Mouse (Mus musculus) skeletal muscle tissue, adult 2 months (tissue): ENCODE data around the gene Mfn2.

Source experiments
- DNase-seq: peaks from one replicate; pipeline ENCODE4 v3.0.0-alpha.2; 2012; ENCODE audit warnings: low read depth, low spot score

The Mfn2 gene

DNA sequence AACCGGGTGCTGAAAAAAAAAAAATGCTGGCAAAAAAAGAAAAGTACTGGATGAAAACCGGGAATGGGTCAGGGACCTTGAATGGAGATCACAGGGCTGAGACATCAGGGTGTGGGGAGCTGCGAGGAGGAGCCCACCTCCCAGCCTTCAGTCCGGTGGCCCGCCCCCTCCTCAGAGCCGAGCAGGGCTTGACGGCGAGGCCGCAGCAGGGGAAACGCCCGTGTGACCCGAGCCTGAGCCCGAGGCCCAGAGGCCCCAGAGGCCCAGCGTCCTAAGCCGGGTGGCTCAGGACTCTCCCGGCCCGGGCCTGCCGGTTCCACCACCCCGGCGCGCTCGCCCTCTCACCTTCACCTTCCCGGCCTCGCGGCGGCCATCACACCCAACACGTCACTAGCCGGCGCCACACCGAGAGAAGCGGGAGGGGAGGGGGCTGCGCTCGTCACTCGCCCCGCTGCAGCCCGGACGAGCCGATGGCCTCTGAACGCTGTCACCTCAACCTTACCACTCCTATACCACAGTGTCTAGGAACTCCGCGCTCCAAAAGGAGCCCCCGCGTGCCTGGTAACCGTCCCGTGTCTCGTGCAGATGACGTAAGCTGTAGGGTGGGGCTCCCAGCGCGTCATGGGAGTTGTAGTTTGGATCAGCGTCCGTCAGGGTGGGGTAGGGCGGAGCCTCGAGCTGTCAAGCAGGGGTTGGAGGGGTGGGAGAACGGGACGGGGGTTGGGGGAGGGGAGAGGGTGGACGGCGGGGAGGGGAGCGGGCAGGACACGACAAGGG lies at the start of gene Mfn2:
TSS of gene Mfn2 (minus strand) at position 392 of the 777 bp plus-strand sequence.
- DNase-seq, result peak; percentile 92

DNA sequence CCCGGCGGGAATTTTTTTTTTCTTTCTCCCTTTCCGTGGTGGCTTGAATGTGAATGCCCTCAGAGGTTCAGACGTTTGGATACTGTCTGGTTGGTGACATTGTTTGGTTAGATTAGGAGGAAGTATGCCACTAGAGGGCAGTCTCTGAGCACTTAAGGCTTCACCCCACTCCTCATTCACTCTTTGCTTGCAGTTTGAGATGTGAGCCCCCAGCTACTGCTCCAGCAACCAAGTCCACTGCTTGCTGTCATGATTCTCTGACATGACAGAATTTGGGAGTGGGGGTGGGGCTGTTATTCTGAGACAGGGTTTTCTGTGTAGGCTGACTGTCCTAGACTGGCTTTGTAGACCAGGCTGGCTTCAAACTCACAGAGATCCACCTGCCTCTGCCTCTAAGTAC lies 49.1 kb upstream of the Mfn2 start:
- DNase-seq, result no peak

DNA sequence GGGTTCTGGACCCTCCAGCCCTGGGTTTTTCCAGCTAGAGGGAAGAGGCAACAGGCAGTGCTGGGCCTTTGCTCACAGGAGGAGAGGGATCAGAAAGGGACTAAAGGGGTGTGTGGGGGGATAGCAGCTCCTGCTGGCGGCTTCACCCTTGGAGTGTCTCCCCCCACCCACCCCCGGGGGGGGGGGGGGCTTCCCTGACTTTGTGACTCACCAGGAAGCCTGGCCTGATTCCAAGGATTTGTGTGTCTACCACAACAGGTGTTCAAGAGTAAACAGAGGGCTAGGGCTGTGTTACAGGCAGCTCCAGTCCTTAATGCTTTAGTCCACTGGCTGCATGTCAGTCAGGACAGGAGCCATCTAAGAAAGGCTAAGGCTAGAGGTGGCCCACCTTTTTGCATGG lies 43.0 kb upstream of the Mfn2 start:
- DNase-seq, result no peak

DNA sequence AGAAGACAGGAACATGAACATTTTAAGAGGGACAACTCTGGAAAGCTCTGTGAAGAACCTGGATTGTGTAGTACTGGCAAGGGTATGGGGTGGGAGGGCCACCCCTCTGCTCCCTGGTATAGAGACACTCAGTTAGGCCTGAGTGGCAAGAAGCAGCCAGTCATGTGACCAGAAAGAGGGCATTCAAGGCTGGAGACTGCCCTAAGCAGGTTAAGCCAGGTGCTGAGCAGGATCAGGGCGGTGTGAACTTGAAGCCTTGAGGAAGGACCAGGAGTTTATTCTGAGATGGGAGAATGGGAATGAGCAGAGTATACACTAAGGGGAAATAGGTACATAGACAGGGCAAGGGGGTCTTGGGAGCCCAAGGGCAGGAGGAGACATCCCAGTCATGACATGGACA lies 38.5 kb upstream of the Mfn2 start:
- DNase-seq, result no peak

DNA sequence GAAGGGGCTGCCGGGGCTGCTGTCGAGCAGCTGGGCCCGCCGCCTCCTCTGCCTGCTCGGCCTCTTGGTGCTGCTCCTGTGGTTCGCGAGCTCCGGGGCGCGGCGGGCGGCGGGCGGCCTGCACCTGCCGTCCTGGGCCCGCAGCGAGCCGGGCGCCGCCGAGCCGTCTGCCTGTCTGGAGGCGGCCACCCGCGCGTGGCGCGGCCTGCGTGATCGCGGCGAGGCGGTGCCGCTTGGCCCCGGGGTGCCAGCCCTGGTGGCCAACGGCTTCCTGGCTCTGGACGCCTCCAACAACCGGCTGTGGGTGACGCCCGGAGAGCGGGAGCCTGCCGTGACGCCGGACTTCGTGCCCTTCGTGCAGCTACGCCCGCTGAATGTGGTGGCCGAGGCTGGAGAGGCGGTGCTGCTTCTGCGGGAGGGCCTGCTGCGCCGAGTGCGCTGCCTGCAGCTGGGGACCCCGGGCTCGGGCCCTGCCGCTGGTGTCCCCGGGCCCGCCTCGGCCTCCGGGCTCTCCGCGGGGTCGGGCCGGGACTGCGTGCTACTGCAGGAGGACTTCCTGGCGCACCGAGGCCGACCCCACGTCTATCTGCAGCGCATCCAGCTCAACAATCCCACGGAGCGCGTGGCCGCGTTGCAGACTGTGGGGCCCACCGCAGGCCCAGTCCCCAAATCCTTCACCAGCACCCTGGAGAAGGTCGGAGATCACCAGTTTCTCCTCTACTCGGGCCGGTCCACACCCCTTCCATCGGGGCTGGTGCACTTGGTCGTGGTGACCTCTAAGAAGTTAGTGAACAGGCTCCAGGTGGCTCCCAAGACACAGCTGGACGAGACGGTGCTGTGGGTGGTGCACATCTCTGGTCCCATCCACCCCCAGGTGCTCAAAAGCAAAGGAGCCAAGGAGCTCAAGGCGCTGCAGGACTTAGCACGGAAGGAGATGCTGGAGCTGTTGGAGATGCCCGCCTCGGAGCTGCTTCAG lies 36.8 kb upstream of the Mfn2 start:
- DNase-seq, result no peak

DNA sequence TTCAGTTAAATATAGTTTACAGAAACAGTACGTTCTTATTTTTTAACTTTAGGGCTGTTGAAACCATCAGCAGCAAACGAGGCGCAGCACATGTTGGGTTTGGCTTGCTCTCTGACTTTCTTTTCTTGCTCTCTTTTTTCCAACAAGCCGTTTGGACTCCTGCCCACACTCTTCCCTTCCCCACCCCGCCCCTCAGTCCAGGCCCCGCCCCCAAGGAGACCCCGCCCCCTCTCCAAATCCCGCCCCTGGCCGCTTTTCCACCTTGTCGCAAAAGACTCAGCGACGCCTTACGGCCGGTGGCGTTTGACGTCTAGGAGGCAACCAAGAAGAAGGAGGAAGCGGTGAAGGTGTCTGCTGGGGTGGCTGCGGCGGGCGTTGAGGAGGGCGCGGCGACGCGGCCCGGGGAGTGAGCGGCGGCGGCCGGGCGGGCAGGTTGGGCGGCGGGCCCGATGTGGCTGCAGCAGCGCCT lies 36.1 kb upstream of the Mfn2 start, which contains the start of gene 2510039O18Rik:
TSS of gene 2510039O18Rik (plus strand) at position 320 of the 469 bp plus-strand sequence.
- DNase-seq, result peak; percentile 91

DNA sequence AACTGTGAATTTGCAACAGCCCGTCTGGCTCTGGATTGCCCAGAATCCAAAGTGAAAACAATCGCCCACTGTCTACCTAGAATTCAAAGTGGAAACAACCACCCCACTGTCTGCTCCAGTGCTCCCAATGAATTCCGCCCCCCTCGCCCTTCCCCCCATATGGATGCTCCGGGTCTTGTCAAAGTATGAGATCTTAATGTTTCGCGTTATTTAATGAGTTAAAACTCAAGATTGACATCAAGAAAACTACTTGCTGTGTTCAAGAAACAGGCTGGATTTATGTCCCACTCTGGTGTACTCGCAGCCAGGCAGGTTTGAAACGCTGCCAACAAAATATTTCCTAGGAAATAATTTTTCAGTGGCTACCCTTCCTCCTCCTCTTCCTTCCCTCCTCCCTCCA lies 35.6 kb upstream of the Mfn2 start:
- DNase-seq, result peak; percentile 43

DNA sequence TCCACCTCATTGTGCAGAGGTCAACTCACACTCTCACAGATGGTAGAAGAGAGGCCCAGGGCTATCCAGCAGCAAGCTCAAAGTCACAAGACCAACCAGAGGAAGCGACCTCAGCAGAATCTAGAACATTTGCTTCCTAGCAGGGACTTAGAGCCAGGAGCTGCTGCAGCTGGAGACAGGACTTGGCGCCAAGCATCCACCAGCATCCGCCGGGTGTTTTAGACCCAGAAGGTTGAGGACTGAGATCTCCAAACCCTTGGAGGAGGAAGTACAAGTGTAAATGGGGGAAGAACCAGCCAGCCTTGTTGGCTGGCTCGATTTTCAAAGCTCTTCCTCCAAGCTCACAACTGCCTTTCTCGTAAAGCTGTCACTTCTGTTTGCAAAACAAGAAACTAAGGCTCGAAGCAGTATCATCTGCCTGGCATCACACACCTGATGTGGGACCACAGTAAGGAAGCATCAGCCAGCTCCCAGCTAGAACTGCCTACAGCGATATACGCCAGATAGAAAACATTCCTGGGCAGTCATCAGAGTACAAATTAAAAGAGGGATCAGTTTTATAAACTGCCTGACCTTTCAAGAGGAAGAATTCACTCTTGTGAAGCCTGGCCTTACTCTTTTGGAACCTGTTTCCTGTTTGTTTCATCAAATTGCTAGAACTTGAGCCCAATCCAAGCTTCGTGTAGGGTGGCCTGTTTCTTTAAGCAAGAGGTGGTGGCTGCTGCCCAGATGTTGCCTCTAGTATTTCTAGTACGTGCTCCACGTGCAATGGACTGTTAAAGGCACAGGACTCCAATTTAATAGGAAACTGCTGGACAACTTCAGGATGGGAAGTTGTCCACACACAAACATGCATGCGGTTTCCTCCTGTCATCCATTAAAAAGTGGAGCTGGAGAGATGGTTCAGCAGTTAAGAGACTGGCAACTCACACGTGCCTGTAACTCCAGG lies 33.9 kb upstream of the Mfn2 start:
- peak; percentile 85 for DNase-seq

DNA sequence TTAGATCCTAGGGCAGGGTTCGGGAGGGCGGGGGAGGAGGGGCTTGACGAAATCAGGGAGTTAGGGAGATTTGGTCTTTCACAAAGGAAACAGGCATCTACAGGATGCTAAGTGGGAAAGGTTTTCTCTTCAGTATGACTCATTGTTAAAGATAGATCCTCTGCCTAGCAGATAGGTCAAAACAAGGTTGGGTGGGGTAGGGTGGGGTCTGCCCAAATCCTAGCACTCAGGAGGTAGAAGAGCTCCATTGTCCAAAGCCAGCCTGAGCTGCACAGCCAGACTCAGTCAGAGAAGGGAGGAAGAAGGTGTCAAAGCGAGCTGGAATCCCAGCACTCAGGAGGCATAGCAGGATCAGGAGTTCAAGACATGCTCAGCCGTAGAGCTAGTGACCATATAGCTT lies 33.0 kb upstream of the Mfn2 start:
- no peak for DNase-seq

DNA sequence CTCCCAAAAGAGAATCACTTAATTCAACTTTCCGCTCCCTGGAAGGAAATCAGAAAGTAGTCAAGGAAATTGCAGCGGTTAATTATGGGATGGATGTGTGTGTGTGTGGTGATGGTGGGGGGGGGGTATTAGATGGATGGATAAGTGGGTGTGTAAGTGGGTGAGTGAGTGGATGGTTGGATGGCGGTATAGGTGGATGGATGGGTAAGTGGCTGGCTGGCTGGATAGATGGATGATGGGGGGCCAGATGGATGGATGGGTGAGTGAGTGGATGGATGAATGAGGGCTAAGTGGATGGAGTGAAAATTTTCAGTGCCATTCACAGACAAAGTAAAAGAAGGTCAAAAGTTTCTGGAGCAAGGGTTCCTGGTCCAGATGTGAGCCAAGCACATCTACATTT lies 32.5 kb upstream of the Mfn2 start:
- DNase-seq, result no peak

DNA sequence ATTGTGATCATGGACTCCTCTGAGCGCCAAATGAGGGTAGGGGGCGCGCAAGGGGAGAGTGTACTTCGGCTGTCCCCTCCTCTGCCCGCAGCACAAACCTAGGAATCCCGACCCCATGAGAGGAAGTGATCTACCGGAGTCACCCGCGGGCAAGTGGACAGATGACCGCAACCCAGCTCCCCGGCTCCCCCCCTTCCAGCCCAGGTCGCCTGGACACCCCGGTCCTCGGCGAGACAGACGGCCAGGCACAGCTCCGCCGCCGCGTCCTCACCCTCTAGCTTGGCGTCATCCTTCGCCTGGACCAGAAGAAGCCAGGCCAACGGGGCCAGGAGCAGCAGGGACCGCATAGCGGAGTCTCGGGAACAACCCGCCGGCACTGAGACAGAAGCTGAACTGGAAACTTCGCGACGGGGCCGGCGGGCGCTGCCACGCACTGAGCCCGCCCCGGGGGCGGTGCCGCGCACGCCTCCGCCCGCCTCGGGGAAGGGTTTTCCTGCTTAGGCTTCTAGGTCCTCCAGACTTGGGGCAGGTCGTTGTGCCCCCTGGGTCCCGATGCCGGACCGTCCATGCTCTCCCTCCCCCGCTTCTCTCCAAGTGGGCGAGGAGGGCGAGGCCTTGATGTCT lies 31.9 kb upstream of the Mfn2 start, which contains the start of gene Plod1:
TSS of gene Plod1 (minus strand) at position 437 of the 624 bp plus-strand sequence.
- peak; percentile 69 for DNase-seq

DNA sequence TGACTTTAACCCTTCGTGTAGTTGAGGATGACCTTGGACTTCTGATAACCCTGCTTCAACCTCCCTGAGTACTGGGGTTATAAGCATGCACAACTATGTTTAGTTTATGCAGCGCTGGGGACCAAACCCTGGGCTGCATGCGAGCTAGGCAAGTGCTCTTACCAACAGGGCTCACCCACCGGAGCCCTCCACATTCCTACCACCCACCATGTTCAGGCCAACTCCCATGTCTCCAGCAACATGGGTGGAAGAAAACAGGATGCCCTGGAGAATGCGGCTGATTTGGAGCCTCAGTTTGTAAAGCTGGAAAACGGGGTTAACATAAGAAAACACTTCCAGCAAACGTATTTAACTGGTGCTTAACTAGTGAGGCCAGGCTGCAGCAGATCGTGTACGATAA lies 31.4 kb upstream of the Mfn2 start:
- no peak for DNase-seq

DNA sequence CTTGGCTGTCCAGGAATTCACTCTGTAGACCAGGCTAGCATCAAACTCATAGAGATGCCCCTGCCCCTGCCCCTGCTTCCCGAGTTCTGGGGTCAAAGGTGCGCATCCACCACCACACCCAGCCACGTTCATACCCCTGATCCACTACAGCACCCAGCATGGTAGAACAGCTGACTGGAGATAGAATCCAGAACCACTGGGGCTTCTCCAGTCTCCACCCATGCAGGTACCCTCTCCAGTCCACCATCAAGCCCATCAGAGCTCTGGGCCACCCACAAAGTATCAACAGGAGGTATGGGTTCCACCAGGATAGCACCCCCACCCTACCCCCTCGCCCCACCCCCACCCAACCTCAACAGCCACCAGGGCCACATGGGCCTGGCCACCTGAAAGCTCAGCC lies 30.1 kb upstream of the Mfn2 start:
- DNase-seq, result no peak

DNA sequence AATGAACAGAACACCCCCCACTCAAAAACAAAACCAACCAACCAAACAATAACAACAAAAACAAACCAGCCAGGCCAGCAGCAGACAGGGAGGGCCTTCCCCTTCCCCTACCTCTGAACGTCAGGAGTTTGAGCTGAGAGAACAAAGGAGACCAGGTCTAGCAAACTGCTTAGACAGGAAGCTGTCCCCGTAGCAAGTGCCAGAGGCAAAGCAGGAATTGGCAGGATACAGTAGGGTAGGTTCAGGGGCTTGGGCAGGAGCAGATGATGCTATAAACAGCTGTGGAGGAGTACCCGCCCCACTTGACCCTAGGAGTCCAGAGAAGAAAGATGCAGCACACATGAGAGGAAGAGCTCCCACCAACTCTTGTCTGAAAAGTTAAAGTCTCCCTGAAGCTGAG lies 29.6 kb upstream of the Mfn2 start:
- DNase-seq, result no peak

DNA sequence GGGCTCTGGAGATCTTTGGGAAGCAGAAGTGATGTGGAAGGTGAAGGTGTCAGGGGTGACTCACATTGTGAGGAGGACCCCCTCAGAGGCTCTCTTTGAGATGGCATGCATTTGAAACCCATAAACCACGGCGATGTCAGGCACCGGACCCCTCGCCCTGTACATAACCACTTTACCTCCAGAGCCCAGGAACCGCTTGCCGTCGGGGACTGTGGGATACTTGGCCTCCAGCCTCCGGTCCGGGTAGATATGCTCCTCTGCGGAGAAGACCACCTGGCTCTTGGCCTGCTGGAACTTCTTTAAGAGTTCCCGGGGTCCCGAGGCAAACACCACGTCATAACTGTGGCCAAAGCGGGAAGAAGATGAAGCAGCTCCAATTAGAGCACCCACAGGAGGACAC lies 26.4 kb upstream of the Mfn2 start:
- no peak for DNase-seq

DNA sequence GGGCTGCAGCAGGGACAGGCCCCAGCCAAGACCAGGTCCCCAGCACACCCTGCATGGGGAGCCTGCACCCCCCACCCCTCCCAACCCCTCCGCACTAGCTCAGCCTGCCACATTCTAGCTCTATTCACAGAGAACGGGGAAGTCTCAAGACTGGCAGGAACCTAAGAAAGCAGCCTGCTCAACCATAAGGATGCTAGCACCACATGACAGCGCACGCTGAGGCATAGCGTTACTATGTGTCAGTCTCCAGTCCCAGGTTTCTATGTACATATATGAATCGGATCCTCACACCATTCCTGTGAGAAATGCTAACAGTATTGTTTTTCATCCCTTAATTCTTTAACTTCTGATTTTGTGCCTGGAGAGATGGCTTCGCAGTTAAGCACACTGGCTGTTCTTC lies 24.0 kb upstream of the Mfn2 start:
- no peak for DNase-seq

DNA sequence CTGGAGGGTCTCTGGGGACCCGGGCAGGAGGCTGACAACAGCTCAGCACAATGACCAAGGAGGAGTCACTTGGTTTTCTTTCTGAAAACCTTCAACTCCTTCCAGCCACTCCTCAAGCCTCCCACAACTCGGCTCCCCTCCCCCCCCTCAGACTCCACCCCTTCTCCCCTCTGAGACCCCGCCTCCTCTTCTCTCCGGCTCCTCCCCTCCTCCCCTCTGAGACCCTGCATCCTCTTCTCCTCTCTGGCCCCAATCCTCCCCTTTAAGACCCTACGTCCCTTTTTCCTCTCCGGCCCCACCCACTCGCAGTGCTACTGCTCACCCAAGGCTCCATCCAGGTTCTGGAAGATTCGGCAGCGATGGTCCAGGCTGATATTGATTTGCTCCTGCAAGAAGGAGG lies 23.6 kb upstream of the Mfn2 start:
- no peak for DNase-seq

DNA sequence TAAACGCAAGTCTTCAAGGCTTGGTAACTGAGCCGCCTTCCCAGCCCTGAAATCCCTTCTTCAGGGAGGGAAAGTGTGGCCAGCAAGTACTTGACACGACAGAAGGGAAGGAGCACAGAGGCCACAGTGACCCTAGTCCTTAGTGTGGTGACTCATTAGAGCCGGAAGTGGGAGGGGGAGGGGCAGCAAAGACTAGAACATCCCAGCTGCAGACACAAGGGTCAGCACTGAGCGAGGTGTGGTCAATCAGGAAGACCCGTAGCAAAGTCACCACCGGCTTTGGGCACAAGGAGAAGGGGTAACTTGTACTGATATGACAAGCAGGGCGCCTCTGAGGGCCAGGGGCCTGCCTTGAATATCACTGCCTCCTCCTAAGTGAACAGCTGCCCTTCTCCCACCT lies 23.2 kb upstream of the Mfn2 start:
- peak; percentile 44 for DNase-seq

DNA sequence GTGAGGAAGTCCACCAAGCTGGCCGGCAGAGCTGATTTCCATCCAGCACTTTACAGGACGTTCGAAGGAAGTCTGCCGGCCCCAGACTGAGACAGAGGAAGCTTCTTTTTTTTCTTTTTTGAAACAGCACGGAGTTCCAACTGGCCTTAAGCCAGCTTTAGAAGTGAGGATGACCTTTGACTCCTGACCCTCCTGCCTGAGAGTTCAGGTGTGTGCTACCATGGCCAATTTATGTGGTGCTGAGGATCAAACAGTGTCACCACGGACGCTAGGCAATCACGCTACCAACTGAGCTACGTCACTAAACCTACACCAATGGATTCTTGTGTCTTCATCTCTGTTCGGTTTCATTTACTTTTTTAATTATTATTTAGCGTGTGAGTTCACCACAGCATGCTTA lies 17.8 kb upstream of the Mfn2 start:
- DNase-seq, result no peak

DNA sequence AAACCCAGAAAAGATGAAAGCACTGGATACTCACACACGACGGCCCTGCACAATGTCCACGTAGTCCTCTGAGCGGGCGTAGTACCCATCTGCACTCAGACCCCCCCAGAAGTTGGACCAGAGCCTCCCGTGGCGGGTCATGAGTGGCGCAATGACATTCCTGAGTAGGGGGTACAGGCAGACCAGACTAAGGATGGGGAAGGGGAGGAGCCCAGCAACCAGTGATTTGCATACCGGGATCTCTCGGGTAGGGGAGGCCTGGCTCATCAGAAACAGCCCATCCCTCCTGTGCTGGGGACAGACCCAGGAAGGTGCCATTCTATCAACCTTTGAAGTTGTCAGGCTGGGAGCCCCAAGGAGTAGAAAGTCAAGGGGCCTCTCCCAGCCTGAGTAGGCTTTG lies 16.5 kb upstream of the Mfn2 start:
- DNase-seq, result no peak
